Mouse (Mus musculus): ENCODE measurements around the gene Stard9. TPM values are rescaled to one million over a fixed set of nuclear protein-coding genes. Genes with fewer than 3 reads are reported as not detected.

Gene Stard9
- polyA plus RNA-seq, 1 experiment, result 17.9 TPM

- H3K27me3 ChIP-seq (ENCODE audit: control insufficient read depth, insufficient read depth, low read length), result no peaks in the 10 kb centered on the region
- H3K4me1 ChIP-seq (ENCODE audit: control insufficient read depth, insufficient read depth, low read length), result peaks cover 3% of the 10 kb centered on the region; the same call in 1 of the 2 replicates
- TF ChIP-seq CTCF (IDR thresholded peaks at IDR 0.05; ENCODE audit: borderline replicate concordance, insufficient read depth, low read depth, low read length) (no peak), POLR2A (IDR thresholded peaks at IDR 0.05; ENCODE audit: borderline replicate concordance, insufficient read depth, low read length) (peak; percentile 96)
- under 1% methylated on average over 60 of the region's 61 CpGs for WGBS
- peak overlapping the region; percentile 55; the same call in 1 of the 2 replicates for H3K27ac ChIP-seq (ENCODE audit: insufficient read depth, low read length)
- peak; percentile 92 to 93 for DNase-seq
- peak overlapping the region; percentile 72 for H3K4me3 ChIP-seq (replicated peaks; ENCODE audit: insufficient read depth, low read depth, low read length)
Observed at GRCm38 (mm10) chr2:120731167-120731862, 102.4 kb downstream of the Stard9 start.

GRCm38 (mm10) chr2:120731877-120732530 lies 103.1 kb downstream of the Stard9 start:
- 44% methylated on average over 7 of the region's 7 CpGs for WGBS
- 0 out of 2 replicates have a peak overlapping the region, but pooled peaks have one; percentile 55 for H3K27ac ChIP-seq (ENCODE audit: insufficient read depth, low read length)

DNA sequence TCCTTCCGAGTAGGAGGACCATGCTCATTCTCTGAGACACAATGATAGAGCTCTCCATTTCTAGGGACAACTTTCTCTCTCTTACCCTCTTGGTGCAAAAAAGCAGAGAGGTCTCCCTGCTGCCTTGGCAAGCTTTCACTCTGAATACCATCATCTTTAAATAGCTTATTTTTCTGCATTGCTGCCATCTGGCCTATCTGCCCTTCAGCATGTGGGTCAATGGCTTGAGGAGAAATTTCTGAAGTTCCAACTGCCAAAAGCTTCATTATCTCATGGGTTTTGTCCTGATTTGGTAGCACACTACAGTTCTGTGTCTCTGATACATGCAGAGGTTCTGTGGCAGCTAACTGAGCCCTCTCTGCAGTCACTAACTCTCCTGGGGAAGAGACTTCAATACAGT lies 116.6 kb downstream of the Stard9 start:
- 77% methylated on average over 1 of the region's 1 CpGs for WGBS
- DNase-seq, result peak in 1 of 2 experiments; percentile 67
- Histone ChIP-seq H3K4me3 (replicated peaks; ENCODE audit: insufficient read depth, low read depth, low read length) (no peak overlapping the region), H3K4me1 (ENCODE audit: control insufficient read depth, insufficient read depth, low read length) (peaks cover 4% of the 10 kb centered on the region; the same call in 1 of the 2 replicates), H3K27ac (ENCODE audit: insufficient read depth, low read length) (peak overlapping the region; percentile 6; the same call in 1 of the 2 replicates), H3K27me3 (ENCODE audit: control insufficient read depth, insufficient read depth, low read length) (no peaks in the 10 kb centered on the region)
- TF ChIP-seq POLR2A (IDR thresholded peaks at IDR 0.05; ENCODE audit: borderline replicate concordance, insufficient read depth, low read length), result no peak

More at GRCm38 (mm10) chr2:120731877-120732530, 103.1 kb downstream of the Stard9 start:
- Histone ChIP-seq H3K4me1 (ENCODE audit: control insufficient read depth, insufficient read depth, low read length) (peaks cover 3% of the 10 kb centered on the region; the same call in 1 of the 2 replicates), H3K27me3 (ENCODE audit: control insufficient read depth, insufficient read depth, low read length) (no peaks in the 10 kb centered on the region), H3K4me3 (replicated peaks; ENCODE audit: insufficient read depth, low read depth, low read length) (peak overlapping the region; percentile 72)
- TF ChIP-seq POLR2A (IDR thresholded peaks at IDR 0.05; ENCODE audit: borderline replicate concordance, insufficient read depth, low read length) (no peak), CTCF (IDR thresholded peaks at IDR 0.05; ENCODE audit: borderline replicate concordance, insufficient read depth, low read depth, low read length) (no peak)
- no peak for DNase-seq

GRCm38 (mm10) chr2:120748041-120748440 lies 119.1 kb downstream of the Stard9 start:
- Histone ChIP-seq H3K4me1 (ENCODE audit: control insufficient read depth, insufficient read depth, low read length) (peaks cover 4% of the 10 kb centered on the region; the same call in 1 of the 2 replicates), H3K4me3 (replicated peaks; ENCODE audit: insufficient read depth, low read depth, low read length) (no peak overlapping the region), H3K27ac (ENCODE audit: insufficient read depth, low read length) (no peak overlapping the region), H3K27me3 (ENCODE audit: control insufficient read depth, insufficient read depth, low read length) (no peaks in the 10 kb centered on the region)
- WGBS, result 96% methylated on average over 2 of the region's 2 CpGs
- TF ChIP-seq POLR2A (IDR thresholded peaks at IDR 0.05; ENCODE audit: borderline replicate concordance, insufficient read depth, low read length) (no peak), CTCF (IDR thresholded peaks at IDR 0.05; ENCODE audit: borderline replicate concordance, insufficient read depth, low read depth, low read length) (no peak)
- DNase-seq, result no peak

DNA sequence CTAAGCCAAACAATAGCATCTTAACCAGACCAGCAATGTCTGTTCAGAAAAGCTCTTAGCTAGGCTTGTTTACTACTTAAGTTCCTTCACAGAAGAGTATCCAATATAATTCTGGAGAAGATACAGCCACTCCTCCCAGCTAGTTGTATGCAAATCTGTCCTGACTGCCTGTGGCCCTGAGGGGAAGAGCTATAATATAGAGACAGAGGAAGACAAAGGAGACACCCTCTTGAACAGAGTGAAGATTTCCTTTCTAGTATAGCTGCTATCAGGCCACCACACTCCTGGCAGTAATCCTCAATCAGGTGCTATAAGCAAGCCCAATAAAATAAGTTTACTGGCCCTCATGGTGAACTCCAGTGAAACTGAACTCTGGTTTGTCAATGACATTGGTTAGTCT lies 133.0 kb downstream of the Stard9 start:
- DNase-seq, result no peak
- Histone ChIP-seq H3K27me3 (ENCODE audit: control insufficient read depth, insufficient read depth, low read length) (no peaks in the 10 kb centered on the region), H3K27ac (ENCODE audit: insufficient read depth, low read length) (no peak overlapping the region)

DNA sequence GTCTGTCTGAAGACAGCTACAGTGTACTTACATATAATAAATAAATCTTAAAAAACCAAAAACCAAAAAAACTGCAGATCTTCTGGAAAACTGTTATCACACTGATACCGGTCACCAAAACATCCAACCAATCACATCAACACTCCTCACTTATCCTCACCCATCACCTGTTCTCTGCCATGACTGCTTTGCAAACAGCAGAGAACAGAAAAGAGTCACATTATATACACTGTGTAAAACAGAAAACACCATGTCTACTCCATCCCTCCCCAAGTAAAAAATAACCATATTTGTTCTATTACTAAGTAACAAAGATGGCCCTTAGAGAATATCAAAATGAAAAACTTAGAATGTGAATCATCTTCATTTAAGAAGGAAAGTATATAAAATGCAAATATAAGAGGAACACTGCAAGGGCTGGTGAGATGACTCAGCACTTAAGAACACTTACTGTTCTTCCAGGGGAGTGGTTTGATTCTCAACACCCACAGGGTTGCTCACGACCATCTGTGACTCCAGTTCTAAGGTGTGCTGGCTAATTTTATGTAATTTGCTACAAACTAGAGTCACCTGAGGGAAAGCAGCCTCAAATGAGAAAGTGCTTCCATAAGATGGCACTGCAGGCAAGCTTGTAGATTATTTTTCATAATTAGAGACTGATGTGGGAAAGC lies 141.5 kb downstream of the Stard9 start:
- TF ChIP-seq POLR2A (IDR thresholded peaks at IDR 0.05; ENCODE audit: borderline replicate concordance, insufficient read depth, low read length) (no peak), CTCF (IDR thresholded peaks at IDR 0.05; ENCODE audit: borderline replicate concordance, insufficient read depth, low read depth, low read length) (no peak)
- Histone ChIP-seq H3K4me1 (ENCODE audit: control insufficient read depth, insufficient read depth, low read length) (no peaks in the 10 kb centered on the region), H3K27me3 (ENCODE audit: control insufficient read depth, insufficient read depth, low read length) (no peaks in the 10 kb centered on the region), H3K27ac (ENCODE audit: insufficient read depth, low read length) (no peak overlapping the region), H3K4me3 (replicated peaks; ENCODE audit: insufficient read depth, low read depth, low read length) (no peak overlapping the region)
- DNase-seq, result no peak
- WGBS, result 57% methylated on average over 2 of the region's 2 CpGs

More for the DNA sequence above, 133.0 kb downstream of the Stard9 start:
- TF ChIP-seq POLR2A (IDR thresholded peaks at IDR 0.05; ENCODE audit: borderline replicate concordance, insufficient read depth, low read length) (no peak), CTCF (IDR thresholded peaks at IDR 0.05; ENCODE audit: borderline replicate concordance, insufficient read depth, low read depth, low read length) (no peak)
- H3K4me3 ChIP-seq (replicated peaks; ENCODE audit: insufficient read depth, low read depth, low read length), result no peak overlapping the region
- H3K4me1 ChIP-seq (ENCODE audit: control insufficient read depth, insufficient read depth, low read length), result no peaks in the 10 kb centered on the region

Other genes with a start within 250 kb of the Stard9 start
- gene Ganc, start 225.2 kb upstream of the Stard9 start, polyA plus RNA-seq (2012; rRNA removed), result 12.8 and 13.6 TPM in 2 replicates
- 22.7 and 24.4 TPM in 2 replicates for gene Tmem87a, start 225.0 kb upstream of the Stard9 start, polyA plus RNA-seq (2012; rRNA removed)
- gene Capn3, start 173.1 kb upstream of the Stard9 start, polyA plus RNA-seq (2012; rRNA removed), result 1.4 and 1.7 TPM in 2 replicates
- gene Zfp106, start 65.3 kb upstream of the Stard9 start, polyA plus RNA-seq (2012; rRNA removed), result 66.0 and 66.3 TPM in 2 replicates
- gene Snap23, start 61.5 kb upstream of the Stard9 start, polyA plus RNA-seq (2012; rRNA removed), result 16.9 and 17.8 TPM in 2 replicates
- 14.0 and 15.9 TPM in 2 replicates for gene Haus2, start 19.7 kb upstream of the Stard9 start, polyA plus RNA-seq (2012; rRNA removed)
- 27.3 and 27.9 TPM in 2 replicates for gene Lrrc57, start 19.6 kb upstream of the Stard9 start, polyA plus RNA-seq (2012; rRNA removed)
- 37.8 and 45.8 TPM in 2 replicates for gene Cdan1, start 221.0 kb downstream of the Stard9 start, polyA plus RNA-seq (2012; rRNA removed)
- 31.7 and 32.5 TPM in 2 replicates for gene Ttbk2, start 221.5 kb downstream of the Stard9 start, polyA plus RNA-seq (2012; rRNA removed)

All from cerebellum, adult 2 months (tissue).